Mouse (Mus musculus): ENCODE data around the gene Inpp5b. TPM values are rescaled to one million over a fixed set of nuclear protein-coding genes. Genes with fewer than 3 reads are reported as not detected.

The Inpp5b gene
- polyA plus RNA-seq, 1 experiment from 2014 or later = 34.0 TPM

DNA sequence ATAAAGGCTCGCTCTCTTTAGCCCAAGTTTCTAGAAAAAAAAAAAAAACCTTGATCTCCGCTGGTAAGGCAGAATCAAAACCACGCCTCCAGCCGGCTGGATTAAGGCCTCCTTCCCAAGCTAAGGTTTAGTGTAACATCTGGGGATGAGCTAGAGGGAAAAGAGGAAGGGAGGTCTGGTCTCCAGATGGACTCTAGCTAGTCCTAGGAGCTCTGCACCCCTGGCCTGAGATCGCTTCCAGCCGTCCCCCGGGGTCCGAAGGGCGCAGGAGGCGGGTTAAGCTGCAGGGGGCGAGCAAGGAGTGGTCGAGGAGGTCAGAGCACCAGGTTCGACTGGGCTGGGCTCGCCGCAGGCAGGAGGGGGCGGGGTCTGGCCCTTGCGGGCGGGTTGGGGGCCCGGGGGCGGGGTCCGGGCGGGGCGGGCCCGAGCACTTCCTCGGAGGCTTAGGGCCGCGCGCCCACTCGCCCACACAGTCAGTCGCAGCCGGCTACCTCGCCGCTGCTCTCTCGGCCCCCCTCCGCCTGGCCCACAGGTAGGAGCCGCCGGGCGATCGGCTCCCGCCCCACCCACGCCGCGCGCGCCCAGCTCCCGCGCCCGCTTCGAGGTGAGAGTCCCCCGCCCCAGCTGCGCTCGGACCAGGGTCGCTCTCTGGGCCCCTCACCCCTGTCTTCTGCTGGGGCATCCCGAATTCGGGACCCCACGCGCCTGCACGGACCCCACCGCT is 41.2 kb upstream of the Inpp5b start, which contains the start of gene Fhl3:
TSS of gene Fhl3 (plus strand) at position 454 of the 724 bp plus-strand sequence.
- Histone ChIP-seq H3K4me2 (peak within 1 kb of the TSS; percentile 86), H3K4me1 (ENCODE audit: insufficient read depth) (peaks cover 33% of the 10 kb centered on the region), H3K27ac (ENCODE audit: low read depth) (peak within 1 kb of the TSS; percentile 88), H3K9ac (peak within 1 kb of the TSS; percentile 84), H3K9me3 (ENCODE audit: low read depth, low read length) (no peaks in the 10 kb centered on the region), H3K36me3 (ENCODE audit: insufficient read depth) (peaks cover under 1% of the 10 kb centered on the region; the same call in 1 of the 2 replicates), H3K27me3 (ENCODE audit: insufficient read depth, low read length) (peaks cover 8% of the 10 kb centered on the region; the same call in 1 of the 2 replicates), H3K4me3 (ENCODE audit: low read depth, low read length) (peak within 1 kb of the TSS; percentile 78)
- ATAC-seq (ENCODE audit: insufficient read depth) (peak; percentile 67), DNase-seq (peak; percentile 85)
- under 1% methylated on average over 40 of the region's 59 CpGs for WGBS
- peak; percentile 42; the same call in 1 of the 2 replicates for TF ChIP-seq CTCF (IDR thresholded peaks at IDR 0.05; ENCODE audit: low read depth)

DNA sequence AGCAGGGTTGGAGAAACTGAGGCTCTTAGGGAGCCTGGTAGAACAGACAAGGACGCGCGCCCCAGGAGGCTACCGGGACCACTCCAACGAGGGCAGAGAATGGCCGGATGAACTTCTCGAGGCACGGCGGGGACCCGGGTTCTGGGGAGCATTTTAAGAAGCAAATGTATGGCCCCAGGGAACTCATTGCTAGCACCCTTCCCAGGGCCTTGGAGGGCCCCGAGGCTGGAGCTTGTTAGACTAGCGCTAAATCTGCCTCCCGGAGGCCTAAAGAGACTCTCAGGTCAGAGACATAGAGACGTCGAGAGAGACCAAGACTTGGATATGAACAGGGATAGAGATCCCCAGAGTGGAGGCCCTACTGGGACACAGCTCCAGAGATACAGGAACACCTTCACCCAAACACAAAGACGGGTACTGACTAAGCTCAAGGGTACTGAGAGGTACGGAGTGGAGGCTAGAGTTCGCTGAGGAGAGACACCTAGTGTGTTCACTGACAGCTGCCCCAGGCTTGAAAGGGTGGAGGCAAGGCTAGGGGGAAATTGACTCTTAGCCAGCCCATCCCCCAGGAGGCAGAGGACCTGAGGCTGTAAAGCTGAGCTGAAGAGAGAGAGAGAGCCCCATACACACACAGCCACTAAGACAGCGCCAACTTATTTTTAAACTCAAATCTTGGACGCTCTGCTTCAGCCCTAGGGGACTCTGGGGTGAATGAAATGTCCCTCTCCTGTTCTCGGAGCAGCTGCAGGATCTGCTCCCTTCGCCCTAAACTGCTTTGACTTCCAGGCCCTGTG is 40.4 kb upstream of the Inpp5b start:
- H3K4me1 ChIP-seq (ENCODE audit: insufficient read depth) = peaks cover 36% of the 10 kb centered on the region
- H3K36me3 ChIP-seq (ENCODE audit: insufficient read depth) = peaks cover 9% of the 10 kb centered on the region; the same call in 1 of the 2 replicates
- H3K27me3 ChIP-seq (ENCODE audit: insufficient read depth, low read length) = no peaks in the 10 kb centered on the region
- WGBS = 3% methylated on average over 22 of the region's 22 CpGs
- ATAC-seq (ENCODE audit: insufficient read depth) (peak; percentile 2; the same call in 1 of the 2 replicates), DNase-seq (peak; percentile 69)
- H3K4me2 ChIP-seq = peak overlapping the region; percentile 86
- H3K27ac ChIP-seq (ENCODE audit: low read depth) = peak overlapping the region; percentile 88
- peak overlapping the region; percentile 84 for H3K9ac ChIP-seq
- TF ChIP-seq CTCF (IDR thresholded peaks at IDR 0.05; ENCODE audit: low read depth) = no peak
- no peaks in the 10 kb centered on the region for H3K9me3 ChIP-seq (ENCODE audit: low read depth, low read length)
- H3K4me3 ChIP-seq (ENCODE audit: low read depth, low read length) = peak overlapping the region; percentile 78

DNA sequence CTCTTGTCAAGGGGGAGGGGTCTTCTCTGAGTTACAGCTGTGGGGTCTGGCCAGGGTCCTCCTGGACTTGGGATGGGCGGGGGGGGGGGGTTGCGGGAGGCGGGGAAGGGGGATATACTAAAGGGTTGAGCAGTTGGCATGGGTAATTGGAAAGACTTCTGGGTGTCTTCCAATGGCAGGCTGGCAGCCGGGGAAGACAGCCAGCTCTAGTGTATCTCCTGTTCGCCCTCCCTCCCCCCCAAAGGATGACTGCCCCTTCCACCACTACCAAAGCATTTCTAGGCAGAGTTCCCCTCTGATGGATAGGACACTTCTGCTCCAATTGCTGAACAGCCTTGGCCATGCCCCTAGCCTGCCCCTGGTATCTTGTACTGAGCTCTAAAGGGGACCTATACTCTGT is 39.7 kb upstream of the Inpp5b start:
- Histone ChIP-seq H3K9ac (peak overlapping the region; percentile 84), H3K9me3 (ENCODE audit: low read depth, low read length) (no peaks in the 10 kb centered on the region), H3K27ac (ENCODE audit: low read depth) (peak overlapping the region; percentile 88; the same call in 1 of the 2 replicates), H3K4me1 (ENCODE audit: insufficient read depth) (peaks cover 36% of the 10 kb centered on the region), H3K36me3 (ENCODE audit: insufficient read depth) (peaks cover 11% of the 10 kb centered on the region; the same call in 1 of the 2 replicates), H3K27me3 (ENCODE audit: insufficient read depth, low read length) (no peaks in the 10 kb centered on the region), H3K4me3 (ENCODE audit: low read depth, low read length) (peak overlapping the region; percentile 78), H3K4me2 (peak overlapping the region; percentile 86)
- no peak for TF ChIP-seq CTCF (IDR thresholded peaks at IDR 0.05; ENCODE audit: low read depth)
- ATAC-seq (ENCODE audit: insufficient read depth) (no peak), DNase-seq (no peak)
- WGBS = 30% methylated on average over 2 of the region's 5 CpGs

DNA sequence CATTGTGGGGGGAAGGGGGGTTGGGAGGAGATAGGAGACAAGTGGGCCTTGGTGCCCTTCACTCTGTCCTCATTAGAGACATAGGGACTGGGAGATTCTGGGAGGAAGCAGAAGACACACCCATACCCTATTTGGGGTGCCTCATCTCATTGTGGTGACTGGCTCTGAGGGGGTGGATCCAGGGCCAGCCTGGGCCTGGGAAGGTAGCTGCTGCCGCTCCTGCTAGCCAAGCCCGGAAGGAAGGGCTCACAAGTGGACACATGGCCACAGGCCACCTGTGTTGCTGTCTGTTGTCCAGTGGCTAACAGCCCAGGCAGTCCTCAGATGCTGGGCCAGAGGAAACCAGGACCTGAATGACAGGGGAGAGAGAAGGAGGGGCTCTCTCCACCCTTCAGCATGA is 38.2 kb upstream of the Inpp5b start:
- peak; percentile 9 for DNase-seq
- peak overlapping the region; percentile 46 for H3K4me2 ChIP-seq

DNA sequence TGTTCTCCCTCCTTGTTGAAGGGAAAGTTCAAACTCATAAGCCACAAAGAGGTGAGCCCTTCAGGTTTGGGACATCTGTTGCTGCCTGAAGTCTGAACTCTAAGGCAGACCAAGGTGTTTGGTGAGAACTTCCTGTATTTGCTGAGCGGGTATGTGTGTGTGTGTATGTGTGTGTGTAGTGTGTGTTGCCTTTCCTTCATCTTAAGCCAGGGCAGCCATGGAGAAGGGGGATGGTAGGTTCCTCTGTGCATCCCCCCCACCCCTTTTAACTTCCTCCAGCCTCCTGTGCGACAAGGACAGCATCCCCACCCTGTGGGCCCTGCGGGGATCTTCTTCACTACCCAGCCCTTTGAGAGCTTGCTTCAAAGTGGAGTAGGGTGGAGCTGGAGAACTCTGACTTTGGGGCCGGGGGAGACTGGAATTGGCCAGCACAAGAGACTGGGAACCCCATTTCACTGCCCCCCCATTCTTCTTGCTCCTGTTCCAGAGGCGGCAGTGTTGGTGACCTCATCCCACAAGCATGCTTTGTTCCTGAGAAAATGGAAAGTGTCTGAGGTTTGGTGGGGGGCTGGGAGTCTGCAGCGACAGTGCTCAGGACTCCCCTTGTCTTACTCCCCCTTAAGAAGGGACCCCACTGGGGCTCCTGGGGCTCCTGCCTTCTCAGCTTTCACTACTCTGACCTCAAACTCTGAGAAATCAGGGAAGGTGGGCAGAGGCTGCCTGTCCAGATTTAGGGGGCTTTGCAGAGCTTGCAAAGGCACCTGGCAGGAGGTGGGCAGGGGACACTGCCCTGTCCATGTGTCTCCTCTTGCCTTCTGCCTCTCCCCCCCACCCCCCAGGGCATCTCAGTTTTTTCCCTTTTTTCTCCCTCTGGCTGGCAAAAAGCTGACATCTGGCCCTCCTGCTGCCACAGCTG is 37.5 kb upstream of the Inpp5b start:
- Histone ChIP-seq H3K4me3 (ENCODE audit: low read depth, low read length) (no peak overlapping the region), H3K9me3 (ENCODE audit: low read depth, low read length) (no peaks in the 10 kb centered on the region), H3K36me3 (ENCODE audit: insufficient read depth) (peaks cover 17% of the 10 kb centered on the region; the same call in 1 of the 2 replicates), H3K27ac (ENCODE audit: low read depth) (peak overlapping the region; percentile 92), H3K4me2 (peak overlapping the region; percentile 46), H3K4me1 (ENCODE audit: insufficient read depth) (peaks cover 36% of the 10 kb centered on the region), H3K27me3 (ENCODE audit: insufficient read depth, low read length) (no peaks in the 10 kb centered on the region), H3K9ac (peak overlapping the region; percentile 7)
- DNase-seq (peak; percentile 65), ATAC-seq (ENCODE audit: insufficient read depth) (no peak)
- WGBS = 4% methylated on average over 6 of the region's 6 CpGs
- TF ChIP-seq CTCF (IDR thresholded peaks at IDR 0.05; ENCODE audit: low read depth) = no peak

More for the DNA sequence above, 38.2 kb upstream of the Inpp5b start:
- Histone ChIP-seq H3K36me3 (ENCODE audit: insufficient read depth) (peaks cover 17% of the 10 kb centered on the region; the same call in 1 of the 2 replicates), H3K9me3 (ENCODE audit: low read depth, low read length) (no peaks in the 10 kb centered on the region), H3K4me3 (ENCODE audit: low read depth, low read length) (peak overlapping the region; percentile 8), H3K9ac (no peak overlapping the region), H3K27me3 (ENCODE audit: insufficient read depth, low read length) (no peaks in the 10 kb centered on the region), H3K4me1 (ENCODE audit: insufficient read depth) (peaks cover 36% of the 10 kb centered on the region), H3K27ac (ENCODE audit: low read depth) (peak overlapping the region; percentile 92)
- no peak for ATAC-seq (ENCODE audit: insufficient read depth)
- no peak for TF ChIP-seq CTCF (IDR thresholded peaks at IDR 0.05; ENCODE audit: low read depth)
- 17% methylated on average over 2 of the region's 2 CpGs for WGBS

DNA sequence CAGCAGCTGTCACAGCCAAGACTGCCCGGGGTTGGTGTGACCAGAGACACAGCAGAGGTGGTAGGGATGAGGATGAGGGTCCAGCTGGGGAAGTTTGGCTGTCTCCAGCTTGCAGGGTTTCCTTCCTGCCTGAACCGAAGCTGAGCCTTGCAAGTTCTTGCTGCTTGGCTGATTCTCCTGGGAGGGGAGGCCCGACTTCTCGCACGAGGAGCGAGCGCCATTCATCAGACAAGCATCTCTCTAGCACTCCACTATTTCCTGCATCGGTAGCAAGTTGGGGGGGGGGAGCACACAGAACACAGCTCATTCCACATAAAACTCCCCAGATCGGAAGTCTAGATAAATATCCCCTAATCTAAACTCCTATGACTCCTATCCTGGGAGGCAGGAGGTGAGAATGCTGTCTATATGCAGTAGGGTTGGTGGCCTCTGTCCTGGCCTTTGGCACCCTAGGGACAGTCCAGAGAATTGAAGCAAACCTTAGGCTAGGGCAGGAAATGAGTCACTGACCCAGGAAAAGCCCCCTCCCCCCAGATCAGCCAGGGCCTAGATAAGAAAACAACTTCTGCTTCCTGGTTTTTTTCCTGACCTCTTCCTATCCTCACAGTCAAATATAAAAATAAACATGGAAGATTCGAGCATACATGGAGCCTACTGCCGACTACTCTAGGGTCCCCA is 36.7 kb upstream of the Inpp5b start:
- peaks cover 42% of the 10 kb centered on the region for H3K4me1 ChIP-seq (ENCODE audit: insufficient read depth)
- peak; percentile 33 for ATAC-seq (ENCODE audit: insufficient read depth)
- no peaks in the 10 kb centered on the region for H3K27me3 ChIP-seq (ENCODE audit: insufficient read depth, low read length)
- WGBS = 3% methylated on average over 11 of the region's 11 CpGs
- TF ChIP-seq CTCF (IDR thresholded peaks at IDR 0.05; ENCODE audit: low read depth) = no peak
- H3K27ac ChIP-seq (ENCODE audit: low read depth) = peak overlapping the region; percentile 92
- peaks cover 17% of the 10 kb centered on the region; the same call in 1 of the 2 replicates for H3K36me3 ChIP-seq (ENCODE audit: insufficient read depth)
- H3K4me3 ChIP-seq (ENCODE audit: low read depth, low read length) = no peak overlapping the region
- H3K9me3 ChIP-seq (ENCODE audit: low read depth, low read length) = no peaks in the 10 kb centered on the region
- peak overlapping the region; percentile 46 for H3K4me2 ChIP-seq
- peak overlapping the region; percentile 7; the same call in 1 of the 2 replicates for H3K9ac ChIP-seq
- DNase-seq = peak; percentile 84

Data from lung, embryonic 14.5 days (tissue).